Mouse (Mus musculus): ENCODE measurements around the gene Sptan1. TPM values are rescaled to one million over a fixed set of nuclear protein-coding genes. Genes with fewer than 3 reads are reported as not detected.

The Sptan1 gene
- polyA plus RNA-seq, 1 experiment from 2014 or later: 115 TPM

- H3K4me1 ChIP-seq (ENCODE audit: insufficient read depth, low read depth, low read length): peaks cover 4% of the 10 kb centered on the region; the same call in 1 of the 2 replicates
- ATAC-seq (peak; percentile 99), DNase-seq (ENCODE audit: low spot score) (peak; percentile 97)
- peaks cover 20% of the 10 kb centered on the region; the same call in 1 of the 2 replicates for H3K36me3 ChIP-seq (ENCODE audit: insufficient read depth, low read length)
- peak within 1 kb of the TSS; percentile 75 for H3K27ac ChIP-seq (ENCODE audit: low read length)
- H3K9me3 ChIP-seq (ENCODE audit: low read length): no peaks in the 10 kb centered on the region
- H3K4me3 ChIP-seq (ENCODE audit: low read depth, low read length): peak within 1 kb of the TSS; percentile 86
- WGBS: 3% methylated on average over 44 of the region's 44 CpGs
- TF ChIP-seq EP300 (IDR thresholded peaks at IDR 0.05) (no peak; the same call in 1 of the 2 replicates), CTCF (IDR thresholded peaks at IDR 0.05) (peak; percentile 82)
- H3K4me2 ChIP-seq (replicated peaks; ENCODE audit: low read depth, low read length): peak within 1 kb of the TSS; percentile 64
- H3K27me3 ChIP-seq (replicated peaks; ENCODE audit: insufficient read depth, low read length): no peaks in the 10 kb centered on the region
- H3K9ac ChIP-seq (replicated peaks; ENCODE audit: low read depth): peak within 1 kb of the TSS; percentile 63
Observed at GRCm38 (mm10) chr2:29934906-29935599, 30.3 kb upstream of the Sptan1 start, which contains the start of gene Gle1. TSS of gene Gle1 (plus strand) at chr2:29935426.

- Histone ChIP-seq H3K27ac (ENCODE audit: low read length) (no peak overlapping the region), H3K36me3 (ENCODE audit: insufficient read depth, low read length) (peaks cover 27% of the 10 kb centered on the region), H3K9me3 (ENCODE audit: low read length) (no peaks in the 10 kb centered on the region), H3K4me1 (ENCODE audit: insufficient read depth, low read depth, low read length) (peaks cover 4% of the 10 kb centered on the region; the same call in 1 of the 2 replicates), H3K4me2 (replicated peaks; ENCODE audit: low read depth, low read length) (no peak overlapping the region), H3K4me3 (ENCODE audit: low read depth, low read length) (no peak overlapping the region), H3K27me3 (replicated peaks; ENCODE audit: insufficient read depth, low read length) (no peaks in the 10 kb centered on the region), H3K9ac (replicated peaks; ENCODE audit: low read depth) (no peak overlapping the region)
- 89% methylated on average over 9 of the region's 9 CpGs for WGBS
- DNase-seq (ENCODE audit: low spot score): no peak
- TF ChIP-seq CTCF (IDR thresholded peaks at IDR 0.05): no peak
- no peak for TF ChIP-seq EP300 (IDR thresholded peaks at IDR 0.05)
- no peak for ATAC-seq
Observed at GRCm38 (mm10) chr2:29940073-29940472, 25.3 kb upstream of the Sptan1 start.

GRCm38 (mm10) chr2:29940826-29941225 is 24.5 kb upstream of the Sptan1 start:
- WGBS: 95% methylated on average over 7 of the region's 7 CpGs
- H3K9ac ChIP-seq (replicated peaks; ENCODE audit: low read depth): no peak overlapping the region
- no peaks in the 10 kb centered on the region for H3K9me3 ChIP-seq (ENCODE audit: low read length)
- TF ChIP-seq CTCF (IDR thresholded peaks at IDR 0.05): no peak
- no peak for TF ChIP-seq EP300 (IDR thresholded peaks at IDR 0.05)
- H3K4me1 ChIP-seq (ENCODE audit: insufficient read depth, low read depth, low read length): peaks cover 3% of the 10 kb centered on the region; the same call in 1 of the 2 replicates
- no peak overlapping the region for H3K27ac ChIP-seq (ENCODE audit: low read length)
- peaks cover 27% of the 10 kb centered on the region for H3K36me3 ChIP-seq (ENCODE audit: insufficient read depth, low read length)
- no peak for DNase-seq (ENCODE audit: low spot score)
- no peak overlapping the region for H3K4me2 ChIP-seq (replicated peaks; ENCODE audit: low read depth, low read length)
- no peak overlapping the region for H3K4me3 ChIP-seq (ENCODE audit: low read depth, low read length)
- H3K27me3 ChIP-seq (replicated peaks; ENCODE audit: insufficient read depth, low read length): no peaks in the 10 kb centered on the region
- no peak for ATAC-seq

- ATAC-seq (peak; percentile 94), DNase-seq (ENCODE audit: low spot score) (peak; percentile 83)
- 12% methylated on average over 1 of the region's 1 CpGs for WGBS
- TF ChIP-seq EP300 (IDR thresholded peaks at IDR 0.05) (peak; percentile 94), CTCF (IDR thresholded peaks at IDR 0.05) (no peak)
- no peaks in the 10 kb centered on the region for H3K27me3 ChIP-seq (replicated peaks; ENCODE audit: insufficient read depth, low read length)
- H3K27ac ChIP-seq (ENCODE audit: low read length): peak overlapping the region; percentile 90
- peak overlapping the region; percentile 25; the same call in 1 of the 2 replicates for H3K4me2 ChIP-seq (replicated peaks; ENCODE audit: low read depth, low read length)
- H3K4me1 ChIP-seq (ENCODE audit: insufficient read depth, low read depth, low read length): no peaks in the 10 kb centered on the region
- no peaks in the 10 kb centered on the region for H3K9me3 ChIP-seq (ENCODE audit: low read length)
- H3K9ac ChIP-seq (replicated peaks; ENCODE audit: low read depth): no peak overlapping the region
- peaks cover 38% of the 10 kb centered on the region for H3K36me3 ChIP-seq (ENCODE audit: insufficient read depth, low read length)
- no peak overlapping the region for H3K4me3 ChIP-seq (ENCODE audit: low read depth, low read length)
Observed at GRCm38 (mm10) chr2:29944723-29945122, 20.6 kb upstream of the Sptan1 start.

GRCm38 (mm10) chr2:29948896-29949295 is 16.5 kb upstream of the Sptan1 start:
- no peaks in the 10 kb centered on the region for H3K27me3 ChIP-seq (replicated peaks; ENCODE audit: insufficient read depth, low read length)
- H3K9ac ChIP-seq (replicated peaks; ENCODE audit: low read depth): no peak overlapping the region
- no peak overlapping the region for H3K4me3 ChIP-seq (ENCODE audit: low read depth, low read length)
- ATAC-seq: no peak
- H3K9me3 ChIP-seq (ENCODE audit: low read length): no peaks in the 10 kb centered on the region
- H3K27ac ChIP-seq (ENCODE audit: low read length): no peak overlapping the region
- no peaks in the 10 kb centered on the region for H3K4me1 ChIP-seq (ENCODE audit: insufficient read depth, low read depth, low read length)
- H3K36me3 ChIP-seq (ENCODE audit: insufficient read depth, low read length): peaks cover 38% of the 10 kb centered on the region
- no peak for DNase-seq (ENCODE audit: low spot score)
- WGBS: 89% methylated on average over 5 of the region's 5 CpGs
- TF ChIP-seq EP300 (IDR thresholded peaks at IDR 0.05) (no peak), CTCF (IDR thresholded peaks at IDR 0.05) (no peak)
- H3K4me2 ChIP-seq (replicated peaks; ENCODE audit: low read depth, low read length): no peak overlapping the region

- Histone ChIP-seq H3K27ac (ENCODE audit: low read length) (no peak overlapping the region), H3K27me3 (replicated peaks; ENCODE audit: insufficient read depth, low read length) (no peaks in the 10 kb centered on the region), H3K4me3 (ENCODE audit: low read depth, low read length) (no peak overlapping the region), H3K9me3 (ENCODE audit: low read length) (no peaks in the 10 kb centered on the region), H3K36me3 (ENCODE audit: insufficient read depth, low read length) (peaks cover 8% of the 10 kb centered on the region; the same call in 1 of the 2 replicates), H3K9ac (replicated peaks; ENCODE audit: low read depth) (no peak overlapping the region), H3K4me2 (replicated peaks; ENCODE audit: low read depth, low read length) (no peak overlapping the region), H3K4me1 (ENCODE audit: insufficient read depth, low read depth, low read length) (no peaks in the 10 kb centered on the region)
- DNase-seq (ENCODE audit: low spot score): no peak
- TF ChIP-seq EP300 (IDR thresholded peaks at IDR 0.05): no peak
- TF ChIP-seq CTCF (IDR thresholded peaks at IDR 0.05): no peak
- 96% methylated on average over 7 of the region's 7 CpGs for WGBS
- no peak for ATAC-seq
Observed at GRCm38 (mm10) chr2:29961246-29961645, 4.1 kb upstream of the Sptan1 start.

Measured in lung, postnatal 0 days (tissue).